Mouse (Mus musculus): ENCODE measurements at regions not wholly inside any gene's neighbourhood (a gene's known extent, or its start where the extent isn't known, plus 50 kb on each side); places are given as distances from the start of the nearest gene placed in this dataset.

- H3K4me1 ChIP-seq = peaks cover 56% of the 10 kb centered on the region
Observed at GRCm38 (mm10) chr9:41612802-41613550, 451.5 kb upstream of the Ubash3b start.

DNA sequence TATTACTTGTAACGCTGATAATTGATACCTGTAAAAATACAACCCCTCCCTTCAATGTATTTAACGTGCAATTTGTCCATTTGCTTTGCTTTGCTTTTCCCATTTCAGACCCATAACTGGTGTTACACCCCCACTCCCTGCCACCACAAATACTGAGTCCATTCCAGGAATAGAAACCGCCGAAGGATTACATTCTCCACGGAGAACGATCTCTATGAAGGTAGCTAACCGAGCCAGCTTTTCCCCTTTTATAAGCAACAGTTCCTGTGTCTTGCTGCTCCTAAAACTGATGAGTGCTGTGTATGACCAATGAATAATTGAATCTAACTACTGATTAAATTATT is 450.9 kb upstream of the Ubash3b start:
- H3K27me3 ChIP-seq (ENCODE audit: poor library complexity, severe bottlenecking) = no peaks in the 10 kb centered on the region
- no peaks in the 10 kb centered on the region for H3K36me3 ChIP-seq (replicated peaks)
- peak overlapping the region; percentile 35 for H3K4me3 ChIP-seq
- H3K9me3 ChIP-seq = no peaks in the 10 kb centered on the region
- peaks cover 56% of the 10 kb centered on the region for H3K4me1 ChIP-seq
- peak; percentile 35 for DNase-seq (ENCODE audit: extremely low spot score, low spot score)
- WGBS = 32% methylated on average over 7 of the region's 7 CpGs
- peak overlapping the region; percentile 87 for H3K27ac ChIP-seq

More at GRCm38 (mm10) chr9:41612802-41613550, 451.5 kb upstream of the Ubash3b start:
- WGBS = 54% methylated on average over 14 of the region's 14 CpGs
- no peak for DNase-seq (ENCODE audit: extremely low spot score, low spot score)
- Histone ChIP-seq H3K27me3 (ENCODE audit: poor library complexity, severe bottlenecking) (no peaks in the 10 kb centered on the region), H3K9me3 (no peaks in the 10 kb centered on the region), H3K36me3 (replicated peaks) (no peaks in the 10 kb centered on the region), H3K4me3 (peak overlapping the region; percentile 35), H3K27ac (peak overlapping the region; percentile 87)

DNA sequence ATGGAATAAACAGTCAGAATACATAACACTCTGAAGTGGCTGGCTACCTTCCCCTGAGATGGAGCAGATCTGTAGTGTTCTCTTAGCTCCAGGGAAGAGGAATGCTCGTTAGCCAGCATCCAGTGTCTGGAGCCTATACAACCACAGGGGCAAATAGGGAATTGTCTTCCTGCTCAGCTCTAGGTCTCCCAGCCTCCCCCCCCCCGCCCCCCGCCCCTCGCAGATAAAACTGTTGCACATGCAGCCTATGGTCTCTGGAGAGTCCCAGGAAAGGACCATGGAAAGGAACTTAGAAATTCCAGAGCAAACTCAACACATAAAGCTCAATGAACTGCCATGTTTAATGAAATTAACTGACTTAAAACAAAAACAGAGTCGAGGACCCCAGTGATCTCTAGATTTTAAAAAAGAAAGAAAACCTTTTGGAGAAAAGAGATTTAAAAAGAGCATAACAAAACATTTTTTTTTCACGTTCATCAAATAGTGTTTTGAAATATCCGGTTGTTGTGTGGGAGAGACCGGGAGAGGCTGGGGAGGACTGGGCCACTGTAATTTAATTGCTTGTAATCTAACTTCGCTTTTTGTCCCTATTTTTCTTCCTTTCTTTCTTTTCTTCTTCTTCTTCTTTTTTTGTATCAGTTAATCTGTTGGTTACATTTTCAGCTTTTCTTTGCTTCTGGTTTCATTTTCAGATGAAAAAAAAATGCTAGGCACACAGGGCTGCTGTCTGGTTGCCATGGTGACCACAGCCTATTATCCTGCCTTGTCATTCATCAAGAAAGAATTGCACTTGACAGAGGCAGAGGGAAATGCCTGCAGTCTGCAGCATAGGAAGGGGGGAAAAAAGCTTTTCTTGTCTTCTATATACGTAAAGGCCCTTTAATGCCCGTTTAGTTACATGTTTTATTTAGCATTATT is 450.3 kb upstream of the Ubash3b start:
- Histone ChIP-seq H3K4me3 (peak overlapping the region; percentile 35), H3K9me3 (no peaks in the 10 kb centered on the region), H3K27me3 (ENCODE audit: poor library complexity, severe bottlenecking) (no peaks in the 10 kb centered on the region), H3K27ac (peak overlapping the region; percentile 87), H3K4me1 (peaks cover 56% of the 10 kb centered on the region), H3K36me3 (replicated peaks) (no peaks in the 10 kb centered on the region)
- 24% methylated on average over 11 of the region's 11 CpGs for WGBS
- DNase-seq (ENCODE audit: extremely low spot score, low spot score) = peak; percentile 79

GRCm38 (mm10) chr9:41610347-41610746 is 448.9 kb upstream of the Ubash3b start:
- Histone ChIP-seq H3K27me3 (ENCODE audit: poor library complexity, severe bottlenecking) (no peaks in the 10 kb centered on the region), H3K36me3 (replicated peaks) (no peaks in the 10 kb centered on the region), H3K9me3 (no peaks in the 10 kb centered on the region), H3K4me3 (no peak overlapping the region), H3K27ac (peak overlapping the region; percentile 87), H3K4me1 (peaks cover 61% of the 10 kb centered on the region)
- whole genome bisulfite sequencing = 41% methylated on average over 4 of the region's 4 CpGs
- no peak for DNase-seq (ENCODE audit: extremely low spot score, low spot score)

- Histone ChIP-seq H3K36me3 (replicated peaks) (no peaks in the 10 kb centered on the region), H3K4me1 (peaks cover 33% of the 10 kb centered on the region), H3K4me3 (no peak overlapping the region), H3K27me3 (ENCODE audit: poor library complexity, severe bottlenecking) (no peaks in the 10 kb centered on the region), H3K27ac (no peak overlapping the region), H3K9me3 (no peaks in the 10 kb centered on the region)
- 68% methylated on average over 1 of the region's 1 CpGs for WGBS
- no peak for DNase-seq (ENCODE audit: extremely low spot score, low spot score)
Observed at GRCm38 (mm10) chr9:41606136-41606535, 444.6 kb upstream of the Ubash3b start.

DNA sequence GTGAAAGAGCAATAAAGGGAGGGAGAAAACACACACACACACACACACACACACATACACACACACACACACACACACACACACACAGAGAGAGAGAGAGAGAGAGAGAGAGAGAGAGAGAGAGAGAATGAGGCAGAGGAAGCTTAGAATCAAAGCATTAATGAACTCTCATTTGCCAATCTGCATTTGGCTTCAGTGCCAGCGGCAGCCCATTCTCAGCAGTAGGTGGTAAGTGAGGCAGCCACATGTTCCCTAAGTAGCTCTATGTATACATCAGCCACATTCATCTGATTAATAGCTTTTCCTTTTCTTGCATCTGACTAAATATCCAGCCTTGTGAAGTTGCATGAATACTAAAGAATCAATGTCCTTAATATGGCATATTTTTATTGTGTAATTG is 443.4 kb upstream of the Ubash3b start:
- no peaks in the 10 kb centered on the region for H3K9me3 ChIP-seq
- no peaks in the 10 kb centered on the region for H3K27me3 ChIP-seq (ENCODE audit: poor library complexity, severe bottlenecking)
- WGBS = 74% methylated on average over 1 of the region's 1 CpGs
- H3K4me1 ChIP-seq = peaks cover 33% of the 10 kb centered on the region
- no peak overlapping the region for H3K4me3 ChIP-seq
- no peak overlapping the region for H3K27ac ChIP-seq
- no peaks in the 10 kb centered on the region for H3K36me3 ChIP-seq (replicated peaks)
- DNase-seq (ENCODE audit: extremely low spot score, low spot score) = no peak

DNA sequence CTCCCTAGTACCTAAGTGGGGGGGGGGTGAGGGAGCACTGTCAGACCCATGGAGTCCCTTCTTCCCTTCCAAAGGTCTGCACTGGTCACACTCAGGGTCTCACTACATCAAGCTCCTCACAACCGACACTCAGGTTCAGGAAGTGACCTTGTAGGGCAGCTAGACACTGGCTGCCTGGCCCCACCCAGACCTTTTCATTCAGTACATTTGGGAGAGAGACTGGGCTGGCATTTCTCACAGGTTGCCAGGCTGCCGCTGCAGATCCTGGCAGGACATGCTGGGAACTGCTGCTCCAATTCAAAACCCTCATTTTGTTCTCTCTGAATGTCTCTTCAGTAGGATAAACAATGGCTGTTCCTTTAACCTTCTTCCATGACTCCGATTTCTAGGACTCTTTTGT is 439.3 kb upstream of the Ubash3b start:
- DNase-seq (ENCODE audit: extremely low spot score, low spot score) = no peak
- Histone ChIP-seq H3K9me3 (no peaks in the 10 kb centered on the region), H3K4me3 (no peak overlapping the region), H3K27ac (peak overlapping the region; percentile 60), H3K27me3 (ENCODE audit: poor library complexity, severe bottlenecking) (no peaks in the 10 kb centered on the region), H3K4me1 (peaks cover 55% of the 10 kb centered on the region), H3K36me3 (replicated peaks) (no peaks in the 10 kb centered on the region)
- WGBS = 37% methylated on average over 3 of the region's 3 CpGs

GRCm38 (mm10) chr9:41599874-41600273 is 438.4 kb upstream of the Ubash3b start:
- no peak for DNase-seq (ENCODE audit: extremely low spot score, low spot score)
- H3K4me3 ChIP-seq = no peak overlapping the region
- peaks cover 55% of the 10 kb centered on the region for H3K4me1 ChIP-seq
- no peaks in the 10 kb centered on the region for H3K36me3 ChIP-seq (replicated peaks)
- peak overlapping the region; percentile 60 for H3K27ac ChIP-seq
- WGBS = 54% methylated on average over 1 of the region's 1 CpGs
- H3K9me3 ChIP-seq = no peaks in the 10 kb centered on the region
- H3K27me3 ChIP-seq (ENCODE audit: poor library complexity, severe bottlenecking) = no peaks in the 10 kb centered on the region

DNA sequence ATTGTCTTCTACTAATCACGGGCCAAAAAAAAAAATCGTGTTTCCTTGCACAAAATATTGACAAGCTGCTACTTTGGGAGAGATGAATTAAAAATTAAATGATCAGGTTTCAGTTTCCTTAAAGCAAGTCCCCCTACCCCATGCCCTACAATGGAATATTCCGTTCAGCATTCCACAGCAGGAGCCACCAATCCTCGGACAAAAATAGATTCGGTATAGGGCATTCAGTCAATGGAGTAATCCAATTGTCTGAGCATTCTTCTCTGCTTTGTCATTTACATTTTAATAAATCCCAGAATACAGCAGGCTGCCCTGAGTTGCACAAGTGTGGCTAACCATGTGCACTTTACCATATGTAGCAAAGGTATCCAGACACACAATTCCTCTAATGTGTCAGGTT is 434.3 kb upstream of the Ubash3b start:
- WGBS = 57% methylated on average over 5 of the region's 5 CpGs
- DNase-seq (ENCODE audit: extremely low spot score, low spot score) = no peak
- Histone ChIP-seq H3K4me1 (peaks cover 49% of the 10 kb centered on the region), H3K27me3 (ENCODE audit: poor library complexity, severe bottlenecking) (no peaks in the 10 kb centered on the region), H3K36me3 (replicated peaks) (peaks cover 29% of the 10 kb centered on the region), H3K9me3 (no peaks in the 10 kb centered on the region), H3K27ac (no peak overlapping the region), H3K4me3 (no peak overlapping the region)

DNA sequence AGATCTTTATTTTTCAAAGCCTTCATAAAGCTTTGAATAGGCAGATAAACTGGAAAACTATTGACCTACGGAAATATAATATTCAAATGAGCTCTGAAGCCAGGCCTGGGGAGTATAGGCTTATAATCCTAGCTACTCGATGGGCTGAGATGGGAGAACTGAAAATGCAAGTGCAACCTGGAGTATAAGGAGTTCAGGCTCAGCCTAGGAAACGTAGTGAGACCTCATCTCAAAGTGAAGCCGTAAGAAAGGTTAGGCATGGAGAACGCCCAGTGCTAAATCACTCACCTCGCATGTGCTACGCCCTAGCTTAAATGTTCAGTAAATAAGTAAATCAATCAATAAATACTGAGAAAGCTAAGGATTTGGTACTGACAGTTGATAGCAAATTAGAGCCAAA is 432.5 kb upstream of the Ubash3b start:
- H3K36me3 ChIP-seq (replicated peaks) = peaks cover 47% of the 10 kb centered on the region
- no peak for DNase-seq (ENCODE audit: extremely low spot score, low spot score)
- no peak overlapping the region for H3K27ac ChIP-seq
- no peaks in the 10 kb centered on the region for H3K27me3 ChIP-seq (ENCODE audit: poor library complexity, severe bottlenecking)
- WGBS = 94% methylated on average over 7 of the region's 7 CpGs
- no peak overlapping the region for H3K4me3 ChIP-seq
- H3K9me3 ChIP-seq = no peaks in the 10 kb centered on the region
- peaks cover 45% of the 10 kb centered on the region for H3K4me1 ChIP-seq

GRCm38 (mm10) chr9:41592900-41593690 is 431.6 kb upstream of the Ubash3b start:
- H3K36me3 ChIP-seq (replicated peaks) = peaks cover 56% of the 10 kb centered on the region
- H3K27me3 ChIP-seq (ENCODE audit: poor library complexity, severe bottlenecking) = no peaks in the 10 kb centered on the region
- H3K27ac ChIP-seq = no peak overlapping the region
- no peak overlapping the region for H3K4me3 ChIP-seq
- 91% methylated on average over 4 of the region's 4 CpGs for WGBS
- no peak for DNase-seq (ENCODE audit: extremely low spot score, low spot score)
- H3K4me1 ChIP-seq = peaks cover 52% of the 10 kb centered on the region
- no peaks in the 10 kb centered on the region for H3K9me3 ChIP-seq

- 93% methylated on average over 1 of the region's 1 CpGs for WGBS
- Histone ChIP-seq H3K36me3 (replicated peaks) (peaks cover 66% of the 10 kb centered on the region), H3K4me3 (no peak overlapping the region), H3K9me3 (no peaks in the 10 kb centered on the region), H3K4me1 (peaks cover 53% of the 10 kb centered on the region), H3K27ac (no peak overlapping the region), H3K27me3 (ENCODE audit: poor library complexity, severe bottlenecking) (no peaks in the 10 kb centered on the region)
- no peak for DNase-seq (ENCODE audit: extremely low spot score, low spot score)
Observed at GRCm38 (mm10) chr9:41592101-41592500, 430.6 kb upstream of the Ubash3b start.

Measured in forebrain, embryonic 10.5 days (tissue).